Comparison of ENCODE assay signal across 9 mouse cellular contexts in genomic region chr11:65678824-65679402, GRCm38 (mm10).
DNase-seq lines count a peak whose midpoint lies in the region; ATAC-seq and TF ChIP-seq lines count a peak whose summit lies in the region.
"Had no signal": no experiment of that assay in that cellular context is flagged by ENCODE, and none has a peak within 500 bp of the region (broad histone marks: within the 10 kb centered on the region; RNA-seq: fewer than 3 reads in every experiment).

No protein-coding gene starts in this region.

- 0 out of 2 replicates have a peak overlapping the region, but pooled peaks have one; percentile 4 for H3K9ac ChIP-seq in heart, embryonic 12.5 days
- H3K9ac ChIP-seq in lung, postnatal 0 days (replicated peaks; ENCODE audit: low read depth) = no peak overlapping the region
- H3K9ac ChIP-seq: neural tube, embryonic 12.5 days had no signal

- H3K36me3 ChIP-seq in heart, embryonic 12.5 days = 0 out of 2 replicates have a peak, but pooled peaks cover 3% of the 10 kb centered on the region
- no peaks in the 10 kb centered on the region for H3K36me3 ChIP-seq in lung, postnatal 0 days (ENCODE audit: insufficient read depth, low read length)
- H3K36me3 ChIP-seq: neural tube, embryonic 12.5 days had no signal

- 25% methylated on average over 12 of the region's 12 CpGs for WGBS in heart, embryonic 12.5 days
- 25% methylated on average over 12 of the region's 12 CpGs for WGBS in lung, postnatal 0 days

- peak overlapping the region; percentile 42 for H3K4me2 ChIP-seq in heart, embryonic 12.5 days
- no peak overlapping the region for H3K4me2 ChIP-seq in lung, postnatal 0 days (replicated peaks; ENCODE audit: low read depth, low read length)
- H3K4me2 ChIP-seq: neural tube, embryonic 12.5 days had no signal

- H3K27ac ChIP-seq in heart, embryonic 12.5 days (ENCODE audit: poor library complexity, severe bottlenecking) = no peak overlapping the region
- no peak overlapping the region for H3K27ac ChIP-seq in lung, postnatal 0 days (ENCODE audit: low read length)
- H3K27ac ChIP-seq: neural tube, embryonic 12.5 days had no signal

- no peaks in the 10 kb centered on the region for H3K9me3 ChIP-seq in heart, embryonic 12.5 days (replicated peaks)
- H3K9me3 ChIP-seq in lung, postnatal 0 days (ENCODE audit: low read length) = no peaks in the 10 kb centered on the region
- H3K9me3 ChIP-seq: neural tube, embryonic 12.5 days had no signal

- no peaks in the 10 kb centered on the region for H3K27me3 ChIP-seq in heart, embryonic 12.5 days (replicated peaks)
- no peaks in the 10 kb centered on the region for H3K27me3 ChIP-seq in lung, postnatal 0 days (replicated peaks; ENCODE audit: insufficient read depth, low read length)
- H3K27me3 ChIP-seq: neural tube, embryonic 12.5 days had no signal

- 0 out of 2 replicates have a peak, but pooled peaks have one; percentile 42 for ATAC-seq in heart, embryonic 12.5 days (ENCODE audit: insufficient number of reproducible peaks, low FRiP score)
- ATAC-seq in lung, postnatal 0 days = peak; percentile 57

- TF ChIP-seq CTCF in lung, postnatal 0 days (IDR thresholded peaks at IDR 0.05) = peak; percentile 78

- H3K4me1 ChIP-seq in heart, embryonic 12.5 days (replicated peaks) = peaks cover 3% of the 10 kb centered on the region; the same call in 1 of the 2 replicates
- no peaks in the 10 kb centered on the region for H3K4me1 ChIP-seq in lung, postnatal 0 days (ENCODE audit: insufficient read depth, low read depth, low read length)
- H3K4me1 ChIP-seq: neural tube, embryonic 12.5 days had no signal

- DNase-seq in right cerebral cortex, adult 2 months (ENCODE audit: low spot score in 2 of 2) = peak; percentile 52 to 64
- DNase-seq in right cerebral cortex, postnatal 14 days = no peak
- peak; percentile 19 to 52 for DNase-seq in cerebellum, postnatal 25 days
- peak; percentile 41 for DNase-seq in kidney, postnatal 10 days
- peak; percentile 68 for DNase-seq in lung, postnatal 0 days (ENCODE audit: low spot score)
- peak; percentile 14 for DNase-seq in yolk sac, embryonic 10.5 days (ENCODE audit: low spot score)
- no peak for DNase-seq in thymus, adult 18-20 months

- TF ChIP-seq EP300 in lung, postnatal 0 days (IDR thresholded peaks at IDR 0.05) = no peak

- no peak overlapping the region for H3K4me3 ChIP-seq in heart, embryonic 12.5 days
- no peak overlapping the region for H3K4me3 ChIP-seq in lung, postnatal 0 days (ENCODE audit: low read depth, low read length)
- H3K4me3 ChIP-seq: neural tube, embryonic 12.5 days had no signal

Comparison
In these comparisons a context has a peak if more than half of its experiments do, and no peak if none do; other contexts are left out.
1. DNase-seq: peak in right cerebral cortex, adult 2 months (2 of 2), cerebellum, postnatal 25 days (2 of 2), kidney, postnatal 10 days (single experiment), lung, postnatal 0 days (single experiment) and yolk sac, embryonic 10.5 days (single experiment); none in right cerebral cortex, postnatal 14 days (single experiment) and thymus, adult 18-20 months (0 of 2).